Mouse (Mus musculus) hindbrain, embryonic 15.5 days (tissue): Measurements from ENCODE around the gene Thbs4. TPM values are rescaled to one million over a fixed set of nuclear protein-coding genes. Genes with fewer than 3 reads are reported as not detected.
"Not testable (repeated sequence)": the region's sequence is repeated elsewhere in the genome, so short reads cannot be mapped to it uniquely, and the experiment has no call there.

ENCODE experiments used
- ATAC-seq: fragments of 200-750 bp; cut with Nextera tagmentation; 2 replicates; pipeline ENCODE4 v1.8.0; 2017; ENCODE audit warnings: low read depth, moderate number of reproducible peaks, moderate TSS enrichment; ENCODE audit not compliant: low FRiP score
- H3K27ac ChIP-seq: fragments of 300-500 bp; sonication (generic); replicated peaks from 2 replicates; pipeline ENCODE4 v1.5.1; 2015; ENCODE audit warnings: mild to moderate bottlenecking, inconsistent platforms
- H3K27me3 ChIP-seq: fragments of 300-500 bp; sonication (generic); 2 replicates; pipeline ENCODE4 v1.6.1; 2015; ENCODE audit warnings: control low read depth, inconsistent platforms
- H3K36me3 ChIP-seq: fragments of 300-500 bp; sonication (generic); 2 replicates; pipeline ENCODE4 v1.6.1; 2015; ENCODE audit warnings: control low read depth, inconsistent platforms
- H3K4me1 ChIP-seq: fragments of 300-500 bp; sonication (generic); replicated peaks from 2 replicates; pipeline ENCODE4 v1.6.1; 2015; ENCODE audit warnings: control low read depth, inconsistent platforms
- H3K4me2 ChIP-seq: fragments of 300-500 bp; sonication (generic); 2 replicates; pipeline ENCODE4 v1.6.1; 2015; ENCODE audit warnings: moderate library complexity, mild to moderate bottlenecking, inconsistent platforms
- H3K4me3 ChIP-seq: fragments of 300-500 bp; sonication (generic); 2 replicates; pipeline ENCODE4 v1.5.1; 2015; ENCODE audit warnings: mild to moderate bottlenecking, inconsistent platforms
- H3K9ac ChIP-seq: fragments of 300-500 bp; sonication (generic); 2 replicates; pipeline ENCODE4 v1.6.1; 2015; ENCODE audit warnings: inconsistent platforms
- H3K9me3 ChIP-seq: fragments of 300-500 bp; sonication (generic); 2 replicates; pipeline ENCODE4 v1.6.1; 2016; ENCODE audit warnings: control low read depth, inconsistent platforms
- WGBS: fragments of 180-500 bp; shearing (Covaris S2); methylation state at CpG from one replicate; pipeline ENCODE4 v1.1.7; 2015; 5-methylcytosine and 5-hydroxymethylcytosine counted together
- polyA plus RNA-seq: library from polyadenylated mRNA; unstranded; fragments of >200 nt; fragmentation: Nextera tagmentation; extraction: Ambion mirVana; gene quantifications from 2 replicates; pipeline ENCODE4 v1.2.1, GENCODE M21; 2015

The Thbs4 gene
- 1.7 and 2.8 TPM in 2 replicates for polyA plus RNA-seq

- peaks cover 8% of the 10 kb centered on the region for H3K27me3 ChIP-seq
- H3K4me3 ChIP-seq, result peak within 1 kb of the TSS; percentile 33
- ATAC-seq, result peak; percentile 65; the same call in 1 of the 2 replicates
- H3K27ac ChIP-seq, result no peak within 1 kb of the TSS
- 0 out of 2 replicates have a peak within 1 kb of the TSS, but pooled peaks have one; percentile 11 for H3K9ac ChIP-seq
- H3K4me1 ChIP-seq, result peaks cover 5% of the 10 kb centered on the region
- 5% methylated on average over 37 of the region's 45 CpGs for WGBS
- no peaks in the 10 kb centered on the region for H3K36me3 ChIP-seq
- H3K4me2 ChIP-seq, result peak within 1 kb of the TSS; percentile 63
- no peaks in the 10 kb centered on the region for H3K9me3 ChIP-seq
Observed at GRCm38 (mm10) chr13:92794462-92795214, at the start of gene Thbs4. Gene Thbs4 (minus strand): TSS chr13:92794818.

GRCm38 (mm10) chr13:92833162-92833561 lies 38.5 kb upstream of the Thbs4 start:
- Histone ChIP-seq H3K9me3 (no peaks in the 10 kb centered on the region), H3K4me3 (no peak overlapping the region), H3K27me3 (no peaks in the 10 kb centered on the region), H3K4me2 (no peak overlapping the region), H3K36me3 (no peaks in the 10 kb centered on the region), H3K27ac (no peak overlapping the region), H3K9ac (no peak overlapping the region), H3K4me1 (no peaks in the 10 kb centered on the region)
- ATAC-seq, result no peak
- 94% methylated on average over 4 of the region's 4 CpGs for WGBS

GRCm38 (mm10) chr13:92828820-92829219 lies 34.2 kb upstream of the Thbs4 start:
- no peak for ATAC-seq
- peak overlapping the region; percentile 34 for H3K4me2 ChIP-seq
- no peak overlapping the region for H3K27ac ChIP-seq

GRCm38 (mm10) chr13:92817357-92817756 lies 22.7 kb upstream of the Thbs4 start:
- Histone ChIP-seq H3K36me3 (no peaks in the 10 kb centered on the region), H3K4me2 (no peak overlapping the region), H3K27ac (no peak overlapping the region), H3K4me3 (no peak overlapping the region), H3K9ac (no peak overlapping the region), H3K9me3 (no peaks in the 10 kb centered on the region), H3K27me3 (no peaks in the 10 kb centered on the region), H3K4me1 (no peaks in the 10 kb centered on the region)
- ATAC-seq, result no peak
- 83% methylated on average over 3 of the region's 3 CpGs for WGBS

More at GRCm38 (mm10) chr13:92828820-92829219, 34.2 kb upstream of the Thbs4 start:
- Histone ChIP-seq H3K36me3 (no peaks in the 10 kb centered on the region), H3K9ac (no peak overlapping the region), H3K4me1 (no peaks in the 10 kb centered on the region), H3K27me3 (no peaks in the 10 kb centered on the region), H3K9me3 (no peaks in the 10 kb centered on the region), H3K4me3 (no peak overlapping the region)
- WGBS, result 53% methylated on average over 10 of the region's 10 CpGs

GRCm38 (mm10) chr13:92816329-92816728 lies 21.7 kb upstream of the Thbs4 start:
- no peak overlapping the region for H3K4me2 ChIP-seq
- ATAC-seq, result no peak
- WGBS, result 90% methylated on average over 5 of the region's 5 CpGs

GRCm38 (mm10) chr13:92810592-92810991 lies 16.0 kb upstream of the Thbs4 start:
- not testable (repeated sequence) for H3K4me3 ChIP-seq, H3K9me3 ChIP-seq, H3K36me3 ChIP-seq, H3K27ac ChIP-seq, H3K4me1 ChIP-seq, ATAC-seq, H3K4me2 ChIP-seq, H3K27me3 ChIP-seq, H3K9ac ChIP-seq
- WGBS, result 96% methylated on average over 1 of the region's 1 CpGs

More at GRCm38 (mm10) chr13:92816329-92816728, 21.7 kb upstream of the Thbs4 start:
- Histone ChIP-seq H3K4me3 (no peak overlapping the region), H3K4me1 (no peaks in the 10 kb centered on the region), H3K27me3 (no peaks in the 10 kb centered on the region), H3K27ac (no peak overlapping the region), H3K36me3 (no peaks in the 10 kb centered on the region), H3K9me3 (no peaks in the 10 kb centered on the region), H3K9ac (no peak overlapping the region)

- no peak for ATAC-seq
- Histone ChIP-seq H3K4me2 (no peak overlapping the region), H3K27me3 (no peaks in the 10 kb centered on the region), H3K4me3 (no peak overlapping the region), H3K9ac (no peak overlapping the region), H3K4me1 (no peaks in the 10 kb centered on the region), H3K27ac (no peak overlapping the region), H3K9me3 (no peaks in the 10 kb centered on the region), H3K36me3 (no peaks in the 10 kb centered on the region)
- 94% methylated on average over 3 of the region's 3 CpGs for WGBS
Observed at GRCm38 (mm10) chr13:92807849-92808248, 13.2 kb upstream of the Thbs4 start.

- Histone ChIP-seq H3K27me3 (no peaks in the 10 kb centered on the region), H3K4me3 (no peak overlapping the region), H3K9ac (no peak overlapping the region), H3K4me2 (no peak overlapping the region), H3K4me1 (peaks cover 3% of the 10 kb centered on the region; the same call in 1 of the 2 replicates), H3K9me3 (no peaks in the 10 kb centered on the region), H3K36me3 (no peaks in the 10 kb centered on the region), H3K27ac (no peak overlapping the region)
- no peak for ATAC-seq
Observed at GRCm38 (mm10) chr13:92806785-92807184, 12.2 kb upstream of the Thbs4 start.

GRCm38 (mm10) chr13:92799306-92799925 lies 4.8 kb upstream of the Thbs4 start:
- no peaks in the 10 kb centered on the region for H3K9me3 ChIP-seq
- WGBS, result 68% methylated on average over 7 of the region's 7 CpGs
- H3K4me1 ChIP-seq, result peaks cover 13% of the 10 kb centered on the region
- H3K9ac ChIP-seq, result no peak overlapping the region
- no peak overlapping the region for H3K4me3 ChIP-seq
- ATAC-seq, result 0 out of 2 replicates have a peak, but pooled peaks have one; percentile 31
- no peaks in the 10 kb centered on the region for H3K36me3 ChIP-seq
- no peak overlapping the region for H3K27ac ChIP-seq
- no peak overlapping the region for H3K4me2 ChIP-seq
- peaks cover 5% of the 10 kb centered on the region for H3K27me3 ChIP-seq

- Histone ChIP-seq H3K9ac (no peak overlapping the region), H3K4me3 (no peak overlapping the region), H3K36me3 (no peaks in the 10 kb centered on the region), H3K9me3 (no peaks in the 10 kb centered on the region), H3K4me2 (no peak overlapping the region), H3K27ac (no peak overlapping the region), H3K27me3 (peaks cover 8% of the 10 kb centered on the region), H3K4me1 (peaks cover 15% of the 10 kb centered on the region)
- 69% methylated on average over 2 of the region's 2 CpGs for WGBS
- no peak for ATAC-seq
Observed at GRCm38 (mm10) chr13:92798830-92799229, 4.2 kb upstream of the Thbs4 start.

- Histone ChIP-seq H3K4me2 (no peak overlapping the region), H3K4me1 (peaks cover 5% of the 10 kb centered on the region), H3K36me3 (no peaks in the 10 kb centered on the region), H3K9me3 (no peaks in the 10 kb centered on the region), H3K27ac (no peak overlapping the region), H3K4me3 (no peak overlapping the region), H3K9ac (no peak overlapping the region), H3K27me3 (peaks cover 8% of the 10 kb centered on the region)
- ATAC-seq, result no peak
- WGBS, result 79% methylated on average over 8 of the region's 8 CpGs
Observed at GRCm38 (mm10) chr13:92793636-92794035, 982 bp downstream of the Thbs4 start.

GRCm38 (mm10) chr13:92791474-92791873 lies 3.1 kb downstream of the Thbs4 start:
- ATAC-seq, result no peak
- Histone ChIP-seq H3K9me3 (no peaks in the 10 kb centered on the region), H3K4me3 (no peak overlapping the region), H3K4me1 (peaks cover 5% of the 10 kb centered on the region), H3K27me3 (peaks cover 8% of the 10 kb centered on the region), H3K36me3 (no peaks in the 10 kb centered on the region), H3K9ac (no peak overlapping the region), H3K27ac (no peak overlapping the region), H3K4me2 (no peak overlapping the region)
- 81% methylated on average over 7 of the region's 7 CpGs for WGBS
